Comparison of ENCODE assay signal across 7 mouse cellular contexts in genomic region chr14:25421596-25422001, GRCm38 (mm10). TPM values are rescaled to one million over a fixed set of nuclear protein-coding genes. Genes with fewer than 3 reads are reported as not detected.
DNase-seq lines count a peak whose midpoint lies in the region; ATAC-seq and TF ChIP-seq lines count a peak whose summit lies in the region.

No protein-coding gene starts in this region.

- H3K4me3 ChIP-seq in E14TG2a.4 (replicated peaks; ENCODE audit: low read length): 0 out of 2 replicates have a peak overlapping the region, but pooled peaks have one; percentile 7
- H3K4me3 ChIP-seq in forebrain, embryonic 13.5 days: no peak overlapping the region
- H3K4me3 ChIP-seq in hindbrain, embryonic 16.5 days (ENCODE audit: low read length): no peak overlapping the region
- no peak overlapping the region for H3K4me3 ChIP-seq in limb, embryonic 10.5 days

- peak; percentile 92 for ATAC-seq in forebrain, embryonic 13.5 days
- ATAC-seq in hindbrain, embryonic 16.5 days: peak; percentile 91

- peaks cover 4% of the 10 kb centered on the region; the same call in 1 of the 2 replicates for H3K4me1 ChIP-seq in E14TG2a.4 (replicated peaks; ENCODE audit: low read depth, low read length)
- peaks cover 23% of the 10 kb centered on the region for H3K4me1 ChIP-seq in forebrain, embryonic 13.5 days
- peaks cover 11% of the 10 kb centered on the region for H3K4me1 ChIP-seq in hindbrain, embryonic 16.5 days (ENCODE audit: control insufficient read depth, insufficient read depth, low read depth, low read length)
- peaks cover 27% of the 10 kb centered on the region for H3K4me1 ChIP-seq in limb, embryonic 10.5 days

- H3K36me3 ChIP-seq in E14TG2a.4 (ENCODE audit: insufficient read depth, low read length): no peaks in the 10 kb centered on the region
- no peaks in the 10 kb centered on the region for H3K36me3 ChIP-seq in forebrain, embryonic 13.5 days (ENCODE audit: poor library complexity, severe bottlenecking)
- H3K36me3 ChIP-seq in hindbrain, embryonic 16.5 days (ENCODE audit: control insufficient read depth, insufficient read depth, low read length): no peaks in the 10 kb centered on the region
- no peaks in the 10 kb centered on the region for H3K36me3 ChIP-seq in limb, embryonic 10.5 days

- H3K27ac ChIP-seq in forebrain, embryonic 13.5 days: peak overlapping the region; percentile 89
- peak overlapping the region; percentile 70 for H3K27ac ChIP-seq in hindbrain, embryonic 16.5 days (ENCODE audit: low read depth, low read length)
- peak overlapping the region; percentile 57 for H3K27ac ChIP-seq in limb, embryonic 10.5 days

- peaks cover 22% of the 10 kb centered on the region for H3K27me3 ChIP-seq in E14TG2a.4 (ENCODE audit: insufficient read depth, low read length)
- no peaks in the 10 kb centered on the region for H3K27me3 ChIP-seq in forebrain, embryonic 13.5 days
- H3K27me3 ChIP-seq in hindbrain, embryonic 16.5 days (replicated peaks; ENCODE audit: control insufficient read depth, insufficient read depth, low read length): no peaks in the 10 kb centered on the region
- 0 out of 2 replicates have a peak, but pooled peaks cover 3% of the 10 kb centered on the region for H3K27me3 ChIP-seq in limb, embryonic 10.5 days (ENCODE audit: low read depth, poor library complexity, severe bottlenecking)

- peak overlapping the region; percentile 21 for H3K4me2 ChIP-seq in forebrain, embryonic 13.5 days
- no peak overlapping the region for H3K4me2 ChIP-seq in hindbrain, embryonic 16.5 days (ENCODE audit: low read length)

- peak; percentile 47 for DNase-seq in brain, embryonic 18.5 days (ENCODE audit: low read depth, low spot score)
- DNase-seq in limb, embryonic 10.5 days (ENCODE audit: low spot score): no peak
- peak; percentile 48 for DNase-seq in naive thymus-derived CD4-positive, alpha-beta T cell, adult 2 months (ENCODE audit: low read depth)
- peak; percentile 65 for DNase-seq in thymus, postnatal 4 days

- no peaks in the 10 kb centered on the region for H3K9me3 ChIP-seq in E14TG2a.4 (ENCODE audit: low read length)
- no peaks in the 10 kb centered on the region for H3K9me3 ChIP-seq in forebrain, embryonic 13.5 days (replicated peaks)
- H3K9me3 ChIP-seq in hindbrain, embryonic 16.5 days (ENCODE audit: control insufficient read depth, low read length): no peaks in the 10 kb centered on the region
- H3K9me3 ChIP-seq in limb, embryonic 10.5 days (replicated peaks): no peaks in the 10 kb centered on the region

- no peak for TF ChIP-seq CTCF in E14TG2a.4 (conservative IDR thresholded peaks at IDR 0.05; ENCODE audit: low read length)

- 21% methylated on average over 13 of the region's 13 CpGs for WGBS in forebrain, embryonic 13.5 days
- WGBS in hindbrain, embryonic 16.5 days: 11% methylated on average over 13 of the region's 13 CpGs
- 39% methylated on average over 13 of the region's 13 CpGs for WGBS in limb, embryonic 10.5 days

- H3K9ac ChIP-seq in forebrain, embryonic 13.5 days: peak overlapping the region; percentile 39; the same call in 1 of the 2 replicates
- H3K9ac ChIP-seq in hindbrain, embryonic 16.5 days (ENCODE audit: low read depth, low read length): 0 out of 2 replicates have a peak overlapping the region, but pooled peaks have one; percentile 24

RNA-seq across cellular contexts. Expression of gene Zmiz1, which starts 37.4 kb away (rescaled TPM):
- 57.2 and 61.3 TPM in 2 replicates for polyA plus RNA-seq in forebrain, embryonic 13.5 days (2015; fragmentation: Nextera tagmentation; extraction: Ambion mirVana)
- 50.4 and 55.0 TPM in 2 replicates for polyA plus RNA-seq in hindbrain, embryonic 16.5 days (2015; fragmentation: Nextera tagmentation; extraction: Ambion mirVana)
- 43.8 and 55.5 TPM in 2 replicates for polyA plus RNA-seq in limb, embryonic 10.5 days (2016; fragmentation: Nextera tagmentation; extraction: Ambion mirVana)
